Mouse (Mus musculus): ENCODE results near the gene Olfm1. TPM values are rescaled to one million over a fixed set of nuclear protein-coding genes. Genes with fewer than 3 reads are reported as not detected.
A peak's percentile ranks its signal among the peaks of the same experiment; 100 is the strongest.

The Olfm1 gene
- total RNA-seq, 2 experiments from 2014 or later, result 1,516 to 1,769 TPM

GRCm38 (mm10) chr2:28221803-28222202 is 29.0 kb downstream of the Olfm1 start:
- intact Hi-C loops (cut with DNase I), result no loop called here
- no peak for DNase-seq (ENCODE audit: low spot score in 2 of 2)

GRCm38 (mm10) chr2:28224819-28225218 is 32.0 kb downstream of the Olfm1 start:
- intact Hi-C loops (cut with DNase I), result loop anchor here (5.0 kb wide), 1 partner anchor 77 kb away; no protein-coding TSS in a partner anchor
- DNase-seq (ENCODE audit: low spot score in 2 of 2), result no peak

- intact Hi-C loops (cut with DNase I), result loop anchor here (5.0 kb wide), 1 partner anchor 76 kb away; no protein-coding TSS in a partner anchor
Observed at GRCm38 (mm10) chr2:28225906-28226305, 33.1 kb downstream of the Olfm1 start.

GRCm38 (mm10) chr2:28226971-28227370 is 34.2 kb downstream of the Olfm1 start:
- no peak for DNase-seq (ENCODE audit: low spot score in 2 of 2)
- intact Hi-C loops (cut with DNase I), result loop anchor here (5.0 kb wide), 1 partner anchor 75 kb away; no protein-coding TSS in a partner anchor

More at GRCm38 (mm10) chr2:28225906-28226305, 33.1 kb downstream of the Olfm1 start:
- DNase-seq (ENCODE audit: low spot score in 2 of 2), result peak; percentile 80 to 85

GRCm38 (mm10) chr2:28227589-28228191 is 34.9 kb downstream of the Olfm1 start:
- no peak for DNase-seq (ENCODE audit: low spot score in 2 of 2)
- intact Hi-C loops (cut with DNase I), result loop anchor here (5.0 kb wide), 1 partner anchor 75 kb away; no protein-coding TSS in a partner anchor

GRCm38 (mm10) chr2:28228364-28228763 is 35.6 kb downstream of the Olfm1 start:
- intact Hi-C loops (cut with DNase I), result loop anchor here (5.0 kb wide), 1 partner anchor 74 kb away; no protein-coding TSS in a partner anchor
- DNase-seq (ENCODE audit: low spot score in 2 of 2), result no peak

GRCm38 (mm10) chr2:28235129-28235528 is 42.3 kb downstream of the Olfm1 start:
- DNase-seq (ENCODE audit: low spot score in 2 of 2), result no peak
- intact Hi-C loops (cut with DNase I), result no loop called here

GRCm38 (mm10) chr2:28236447-28236846 is 43.7 kb downstream of the Olfm1 start:
- no peak for DNase-seq (ENCODE audit: low spot score in 2 of 2)
- intact Hi-C loops (cut with DNase I), result no loop called here

- no peak for DNase-seq (ENCODE audit: low spot score in 2 of 2)
- intact Hi-C loops (cut with DNase I), result no loop called here
Observed at GRCm38 (mm10) chr2:28239616-28240015, 46.8 kb downstream of the Olfm1 start.

GRCm38 (mm10) chr2:28240920-28241319 is 48.1 kb downstream of the Olfm1 start:
- intact Hi-C loops (cut with DNase I), result no loop called here
- no peak for DNase-seq (ENCODE audit: low spot score in 2 of 2)

- no peak for DNase-seq (ENCODE audit: low spot score in 2 of 2)
- intact Hi-C loops (cut with DNase I), result no loop called here
Observed at GRCm38 (mm10) chr2:28241520-28242221, 48.9 kb downstream of the Olfm1 start.

- intact Hi-C loops (cut with DNase I), result no loop called here
- no peak for DNase-seq (ENCODE audit: low spot score in 2 of 2)
Observed at GRCm38 (mm10) chr2:28242222-28242543, 49.4 kb downstream of the Olfm1 start.

- intact Hi-C loops (cut with DNase I), result no loop called here
- DNase-seq (ENCODE audit: low spot score in 2 of 2), result peak; percentile 72 to 77
Observed at GRCm38 (mm10) chr2:28244667-28245395, 52.0 kb downstream of the Olfm1 start.

- DNase-seq (ENCODE audit: low spot score in 2 of 2), result no peak
- intact Hi-C loops (cut with DNase I), result no loop called here
Observed at GRCm38 (mm10) chr2:28246110-28246653, 53.4 kb downstream of the Olfm1 start.

GRCm38 (mm10) chr2:28247098-28247497 is 54.3 kb downstream of the Olfm1 start:
- DNase-seq (ENCODE audit: low spot score in 2 of 2), result no peak
- intact Hi-C loops (cut with DNase I), result no loop called here

GRCm38 (mm10) chr2:28252554-28252953 is 59.8 kb downstream of the Olfm1 start:
- intact Hi-C loops (cut with DNase I), result no loop called here
- no peak for DNase-seq (ENCODE audit: low spot score in 2 of 2)

- DNase-seq (ENCODE audit: low spot score in 2 of 2), result peak in 1 of 2 experiments; percentile 64
- intact Hi-C loops (cut with DNase I), result no loop called here
Observed at GRCm38 (mm10) chr2:28256029-28256428, 63.2 kb downstream of the Olfm1 start.

GRCm38 (mm10) chr2:28261438-28261837 is 68.6 kb downstream of the Olfm1 start:
- no peak for DNase-seq (ENCODE audit: low spot score in 2 of 2)
- intact Hi-C loops (cut with DNase I), result no loop called here

- intact Hi-C loops (cut with DNase I), result no loop called here
Observed at GRCm38 (mm10) chr2:28267776-28268275, 75.0 kb downstream of the Olfm1 start.

GRCm38 (mm10) chr2:28270561-28270960 is 77.8 kb downstream of the Olfm1 start:
- no peak for DNase-seq (ENCODE audit: low spot score in 2 of 2)

More at GRCm38 (mm10) chr2:28267776-28268275, 75.0 kb downstream of the Olfm1 start:
- DNase-seq (ENCODE audit: low spot score in 2 of 2), result no peak

More at GRCm38 (mm10) chr2:28270561-28270960, 77.8 kb downstream of the Olfm1 start:
- intact Hi-C loops (cut with DNase I), result no loop called here
